Mouse (Mus musculus) layer of hippocampus, adult 11-12 months (tissue): ENCODE results near the gene Ccdc116.

ENCODE experiments used
- DNase-seq: peaks from one replicate; pipeline ENCODE4 v3.0.0; 2022; ENCODE audit warnings: low spot score

Gene Ccdc116

DNA sequence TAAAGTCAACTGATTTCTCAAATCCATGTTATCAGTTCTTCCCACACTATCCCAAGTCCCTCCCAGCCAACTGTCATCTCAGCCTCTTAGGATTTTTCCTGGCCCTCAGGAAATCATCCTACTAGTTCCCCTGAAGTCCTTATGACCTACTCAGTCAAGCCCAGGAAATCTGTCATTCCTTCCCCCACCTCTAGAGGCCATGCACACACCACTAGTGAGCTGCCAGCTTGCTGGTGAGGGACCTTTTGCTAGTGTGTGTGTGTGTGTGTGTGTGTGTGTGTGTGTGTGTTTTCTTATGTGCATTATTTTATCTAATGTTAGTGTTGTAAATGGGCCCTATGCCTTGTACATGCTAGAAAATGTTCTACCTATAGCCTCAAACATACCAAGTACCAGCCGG, 19.7 kb downstream of the Ccdc116 start:
- DNase-seq = peak; percentile 55

DNA sequence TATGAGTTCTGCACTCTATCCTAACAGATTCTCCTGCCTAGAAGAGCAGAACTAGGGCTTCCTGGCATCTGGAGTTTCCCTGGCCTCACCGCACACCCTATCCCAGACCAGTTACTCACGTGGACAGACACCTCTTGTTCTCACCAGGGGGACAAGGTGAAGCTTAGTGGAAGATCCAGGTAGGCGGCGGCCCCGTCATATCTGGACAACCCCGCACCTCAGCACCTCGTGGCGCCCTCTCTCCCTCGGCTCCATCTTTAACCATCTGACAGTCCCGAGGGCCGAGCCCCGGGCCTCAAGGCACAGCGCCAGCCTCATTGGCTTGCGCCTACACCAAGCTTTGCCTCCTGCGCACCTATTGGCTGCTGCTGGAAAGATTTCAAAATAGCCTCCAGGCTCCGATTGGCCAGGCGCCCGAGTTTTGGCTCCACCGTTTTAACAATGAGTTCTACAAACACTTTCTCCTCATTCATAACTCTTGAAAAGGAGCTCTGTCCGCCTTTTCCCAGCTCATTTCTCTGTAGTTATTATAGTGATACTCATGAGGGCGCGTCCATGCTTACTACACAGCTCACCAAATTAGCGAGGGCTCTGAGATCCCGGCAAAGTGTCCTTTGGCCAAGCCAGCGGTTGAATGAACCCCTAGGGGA, 22.0 kb downstream of the Ccdc116 start, which contains the start of gene 2610318N02Rik:
Gene 2610318N02Rik (minus strand): TSS at position 297 of the 650 bp plus-strand sequence.
- DNase-seq = peak; percentile 61

DNA sequence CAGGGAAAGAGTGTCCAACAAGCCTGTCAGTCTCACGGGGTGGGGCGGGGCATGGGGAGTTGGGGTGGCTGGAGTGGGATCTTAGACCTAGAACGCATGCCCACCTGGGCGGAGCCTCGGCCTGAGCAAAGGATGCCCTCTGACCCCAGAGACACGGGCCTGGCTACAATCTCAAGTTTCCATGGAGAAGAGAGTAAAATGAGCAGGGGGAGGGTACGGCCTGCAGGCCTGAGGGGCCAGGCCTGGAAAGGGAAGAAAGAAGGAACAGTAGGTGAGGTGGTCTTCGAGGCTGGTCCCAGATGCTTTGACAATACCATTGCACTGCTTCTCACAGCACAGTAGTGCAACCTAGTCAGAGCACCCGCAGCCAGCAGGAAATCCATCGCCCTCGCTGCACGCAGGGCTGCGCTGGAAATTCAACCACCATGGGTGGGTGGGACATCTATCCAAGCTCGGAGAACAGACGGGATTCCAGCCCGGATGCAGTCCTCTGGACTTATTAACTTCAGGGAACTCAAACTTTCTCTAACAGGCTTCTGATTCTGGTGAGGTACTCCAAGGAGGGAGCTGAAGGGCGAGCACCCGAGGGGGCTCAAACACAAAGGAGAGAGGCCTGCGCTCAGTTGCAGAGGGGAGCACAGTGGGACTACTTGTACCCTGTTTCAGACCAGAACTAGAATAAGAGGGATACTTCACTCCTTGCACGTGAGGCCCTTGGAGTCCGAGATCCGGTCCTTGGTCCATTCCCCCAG, 22.7 kb downstream of the Ccdc116 start:
- no peak for DNase-seq

DNA sequence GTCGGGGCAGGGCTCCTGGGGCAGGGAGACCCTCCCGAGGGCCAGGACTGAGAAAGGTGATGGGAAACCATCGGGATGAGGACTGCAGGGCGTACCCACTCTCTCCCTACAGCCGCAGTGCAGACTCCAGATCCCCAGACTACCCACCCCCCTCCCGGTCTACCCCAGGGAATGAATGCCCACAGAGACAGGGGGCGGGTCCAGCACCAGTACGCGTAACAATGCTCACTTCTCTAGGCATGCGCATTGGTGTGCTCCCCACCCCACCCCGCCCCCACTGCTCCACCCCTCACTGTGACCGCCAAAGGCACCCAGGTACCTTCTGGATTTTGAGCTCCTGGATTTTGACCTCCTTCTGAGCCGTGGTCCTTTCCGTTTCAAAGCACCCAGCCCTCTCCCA, 25.5 kb downstream of the Ccdc116 start:
- no peak for DNase-seq

DNA sequence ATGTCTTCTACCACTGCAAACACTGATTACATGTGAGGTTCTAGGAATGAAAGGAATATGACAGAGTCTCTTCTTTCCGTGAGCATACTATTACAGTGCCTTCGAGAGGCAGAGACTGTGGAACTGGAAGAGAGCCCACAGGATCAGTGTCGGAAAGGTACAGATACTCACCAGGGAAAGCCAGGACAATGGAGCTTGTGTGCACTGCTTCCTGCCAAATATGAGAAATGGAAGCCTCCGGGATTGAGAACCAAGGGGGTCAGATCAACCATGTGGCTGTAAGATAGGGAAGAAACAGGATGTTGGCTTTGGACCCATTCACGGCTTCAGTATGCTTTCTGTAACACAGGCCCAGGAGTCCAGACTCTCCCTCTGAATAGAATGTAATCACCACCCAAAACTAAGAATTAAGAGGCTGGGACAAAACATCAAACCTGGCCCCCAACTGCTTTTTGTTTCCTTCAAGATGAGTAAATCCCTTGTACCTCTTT, 29.7 kb downstream of the Ccdc116 start:
- no peak for DNase-seq

DNA sequence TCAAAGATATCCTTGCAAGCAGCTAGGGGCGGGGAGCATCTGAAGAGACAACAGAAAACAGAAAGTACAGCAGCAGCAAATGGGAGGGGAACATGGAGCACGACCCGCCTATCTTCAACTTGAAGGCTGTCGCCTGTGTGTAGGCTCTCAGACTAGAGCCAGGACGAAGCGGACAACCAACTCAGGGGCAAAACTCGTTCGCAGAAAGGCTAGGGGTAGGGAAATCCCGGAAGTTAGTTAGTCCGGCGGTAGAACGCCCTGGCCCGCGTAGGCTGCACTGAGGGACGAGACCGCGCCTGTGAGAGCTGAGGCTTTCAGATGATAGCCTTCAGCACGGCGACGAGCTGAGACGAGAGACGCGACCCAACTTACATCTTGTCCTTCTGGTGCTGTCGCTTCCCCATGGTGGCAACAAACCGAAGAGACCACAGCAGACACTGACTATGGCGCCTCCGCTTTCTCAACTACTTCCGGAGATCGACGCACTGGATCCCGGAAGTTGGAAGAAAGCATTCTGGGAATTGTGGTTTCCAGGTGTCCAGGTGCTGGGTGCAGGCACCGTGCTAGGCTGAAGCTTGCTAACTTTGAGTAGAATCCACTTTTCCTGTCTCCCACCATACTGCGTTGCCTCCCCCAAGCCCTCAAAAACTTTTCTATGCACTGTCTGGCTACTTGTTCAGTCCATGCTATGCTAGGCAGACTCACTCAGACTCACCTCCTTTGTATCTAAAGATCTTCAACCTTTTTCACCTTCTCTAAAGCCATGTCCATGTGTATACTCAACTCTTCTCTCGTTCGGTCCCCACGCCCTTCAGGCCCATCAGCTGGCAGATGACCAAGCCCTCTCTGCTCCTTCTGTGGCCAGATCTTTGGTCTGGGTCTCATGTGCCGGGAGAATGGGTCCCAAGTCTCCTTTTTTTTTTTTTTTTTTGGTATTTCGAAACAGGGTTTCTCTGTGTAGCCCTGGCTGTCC, 36.0 kb downstream of the Ccdc116 start, which contains the start of gene Ppil2:
Gene Ppil2 (minus strand): TSS at position 487 of the 973 bp plus-strand sequence.
- peak; percentile 76 for DNase-seq

DNA sequence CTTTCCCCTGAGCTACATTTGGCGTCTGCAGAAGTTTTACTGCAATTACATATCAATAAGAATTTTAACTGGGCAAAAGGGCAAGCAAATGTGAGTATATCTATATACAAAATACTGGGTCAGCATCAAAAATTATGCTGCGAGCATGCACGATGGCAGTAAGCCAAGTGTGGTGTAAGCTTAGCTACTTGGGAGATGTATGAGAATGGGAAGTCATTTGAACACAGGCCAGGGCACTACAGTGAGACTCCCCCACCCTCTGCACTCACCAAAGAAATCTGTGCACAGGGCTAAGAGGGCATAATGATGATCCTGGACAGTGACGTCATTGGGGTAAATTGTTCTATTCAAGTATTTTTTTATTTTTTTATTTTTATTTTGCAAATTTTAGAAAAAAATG, 42.4 kb downstream of the Ccdc116 start:
- no peak for DNase-seq

DNA sequence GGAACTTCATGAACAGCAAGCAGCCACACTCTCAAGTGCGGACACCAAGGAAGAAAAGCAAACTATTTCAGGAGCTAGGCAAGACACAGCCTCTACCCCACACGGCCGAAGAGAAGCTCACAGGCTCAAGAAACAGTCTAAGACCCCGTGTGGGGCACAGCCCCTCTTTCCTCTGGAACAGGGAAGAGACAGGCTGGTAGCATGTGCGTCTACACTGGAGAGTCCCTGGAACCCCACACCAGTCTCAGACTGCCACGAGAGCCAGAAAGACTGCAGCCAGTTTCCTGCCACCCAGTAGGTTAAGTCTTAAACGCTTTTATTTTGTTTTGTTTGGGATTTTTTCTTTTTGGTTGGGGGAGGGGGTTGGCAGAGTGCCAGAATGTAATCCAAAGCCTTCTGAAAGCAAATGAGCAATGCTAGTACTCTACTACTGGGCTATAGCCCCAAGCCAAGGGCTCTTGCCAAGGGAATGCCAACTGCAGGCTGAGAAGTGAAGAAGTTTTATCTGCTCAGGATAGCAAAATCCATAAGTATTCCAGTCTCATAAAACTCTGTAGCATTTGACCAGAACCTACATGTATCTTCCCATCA, 44.3 kb downstream of the Ccdc116 start:
- DNase-seq = no peak

DNA sequence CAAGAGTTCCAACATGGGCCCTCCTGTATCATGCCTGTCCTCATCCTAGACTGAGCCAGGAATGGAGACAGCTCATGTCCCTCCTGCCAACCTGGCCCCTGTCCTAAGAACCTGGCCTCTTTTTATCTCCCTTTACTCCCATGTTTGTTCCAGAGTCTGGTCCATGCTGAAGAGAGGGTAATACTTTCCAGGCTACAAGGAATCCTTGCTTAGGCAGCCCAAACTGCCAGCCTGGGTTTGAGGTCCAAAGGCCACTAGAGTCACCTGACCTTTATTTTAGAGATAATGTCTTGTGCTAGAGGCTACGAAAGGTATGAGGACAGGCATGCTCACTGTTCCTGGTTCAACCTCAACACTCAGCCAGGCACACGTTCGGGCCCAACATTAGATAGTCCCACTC, 50.1 kb downstream of the Ccdc116 start:
- DNase-seq = no peak
